8 mouse cellular contexts compared by ENCODE assay signal in genomic region chr19:24271746-24272426, GRCm38 (mm10). TPM values are rescaled to one million over a fixed set of nuclear protein-coding genes. Genes with fewer than 3 reads are reported as not detected.
DNase-seq lines count a peak whose midpoint lies in the region; ATAC-seq and TF ChIP-seq lines count a peak whose summit lies in the region.

No protein-coding gene starts in this region.

- DNase-seq in gastrocnemius, adult 2 months, result peak; percentile 86
- DNase-seq in left cerebral cortex, adult 18-20 months (ENCODE audit: low spot score in 2 of 2), result peak; percentile 78 to 90
- peak; percentile 82 to 87 for DNase-seq in lung, postnatal 4 days
- DNase-seq in right cerebral cortex, adult 18-20 months, result peak; percentile 81
- DNase-seq in urinary bladder, postnatal 10 days (ENCODE audit: low spot score), result peak; percentile 46

- peak overlapping the region; percentile 41 for H3K4me2 ChIP-seq in hindbrain, embryonic 16.5 days (ENCODE audit: low read length)

- ATAC-seq in activated CD4-positive, CD25-positive, alpha-beta regulatory T cell, adult 4 months, result peak; percentile 78
- ATAC-seq in common myeloid progenitor, adult 5-6 weeks (replicated peaks; ENCODE audit: low read depth, poor library complexity, severe bottlenecking), result peak; percentile 96
- ATAC-seq in hindbrain, embryonic 16.5 days, result peak; percentile 88

- TF ChIP-seq CTCF in gastrocnemius, adult 2 months (IDR thresholded peaks at IDR 0.05), result peak; percentile 89

- peak overlapping the region; percentile 56 for H3K27ac ChIP-seq in gastrocnemius, adult 2 months
- no peak overlapping the region for H3K27ac ChIP-seq in hindbrain, embryonic 16.5 days (ENCODE audit: low read depth, low read length)

- H3K27me3 ChIP-seq in hindbrain, embryonic 16.5 days (replicated peaks; ENCODE audit: control insufficient read depth, insufficient read depth, low read length), result no peaks in the 10 kb centered on the region

- 44% methylated on average over 16 of the region's 16 CpGs for WGBS in hindbrain, embryonic 16.5 days

- no peaks in the 10 kb centered on the region for H3K36me3 ChIP-seq in hindbrain, embryonic 16.5 days (ENCODE audit: control insufficient read depth, insufficient read depth, low read length)

- intact Hi-C loops in gastrocnemius, adult 2 months (cut with DNase I), result loop anchor here (1.0 to 10.0 kb wide), 3 partner anchors 119 to 407 kb away; no protein-coding TSS in a partner anchor

- H3K4me1 ChIP-seq in hindbrain, embryonic 16.5 days (ENCODE audit: control insufficient read depth, insufficient read depth, low read depth, low read length), result no peaks in the 10 kb centered on the region

- H3K9me3 ChIP-seq in hindbrain, embryonic 16.5 days (ENCODE audit: control insufficient read depth, low read length), result no peaks in the 10 kb centered on the region

- H3K9ac ChIP-seq in hindbrain, embryonic 16.5 days (ENCODE audit: low read depth, low read length), result no peak overlapping the region

- H3K4me3 ChIP-seq in gastrocnemius, adult 2 months, result peak overlapping the region; percentile 61
- no peak overlapping the region for H3K4me3 ChIP-seq in hindbrain, embryonic 16.5 days (ENCODE audit: low read length)

RNA-seq across cellular contexts. Expression of gene Fxn, which starts 8.5 kb away (rescaled TPM):
- polyA plus RNA-seq in activated CD4-positive, CD25-positive, alpha-beta regulatory T cell, adult 4 months (2017; shearing (Covaris generic)), result 10 to 100 TPM; 12.0 to 16.3 TPM
- total RNA-seq in common myeloid progenitor, adult 5-6 weeks (2017), result 29.9 TPM in 2 replicates
- 10 to 100 TPM; 19.7 to 19.8 TPM for total RNA-seq in gastrocnemius, adult 2 months (2021)
- polyA plus RNA-seq in hindbrain, embryonic 16.5 days (2015; fragmentation: Nextera tagmentation; extraction: Ambion mirVana), result 40.0 and 41.4 TPM in 2 replicates
- 1 to 10 TPM; 7.7 to 9.2 TPM for total RNA-seq in left cerebral cortex, adult 18-20 months (2021)

RNA-seq across cellular contexts. Expression of gene Tjp2, which starts 47.1 kb away (rescaled TPM):
- polyA plus RNA-seq in activated CD4-positive, CD25-positive, alpha-beta regulatory T cell, adult 4 months (2017; shearing (Covaris generic)), result 1 to 10 TPM; 4.5 to 6.0 TPM
- total RNA-seq in common myeloid progenitor, adult 5-6 weeks (2017), result 5.8 and 6.3 TPM in 2 replicates
- 1 to 10 TPM; 3.5 to 4.9 TPM for total RNA-seq in gastrocnemius, adult 2 months (2021)
- 10.1 and 12.6 TPM in 2 replicates for polyA plus RNA-seq in hindbrain, embryonic 16.5 days (2015; fragmentation: Nextera tagmentation; extraction: Ambion mirVana)
- 10 to 100 TPM; 16.9 to 22.2 TPM for total RNA-seq in left cerebral cortex, adult 18-20 months (2021)
